Mouse (Mus musculus): ENCODE data around the gene Gm7145. TPM values are rescaled to one million over a fixed set of nuclear protein-coding genes. Genes with fewer than 3 reads are reported as not detected.
"Not testable (repeated sequence)": the region's sequence is repeated elsewhere in the genome, so short reads cannot be mapped to it uniquely, and the experiment has no call there.

Gm7145 gene
- not detected in 2 replicates for polyA plus RNA-seq (2012; rRNA removed)

DNA sequence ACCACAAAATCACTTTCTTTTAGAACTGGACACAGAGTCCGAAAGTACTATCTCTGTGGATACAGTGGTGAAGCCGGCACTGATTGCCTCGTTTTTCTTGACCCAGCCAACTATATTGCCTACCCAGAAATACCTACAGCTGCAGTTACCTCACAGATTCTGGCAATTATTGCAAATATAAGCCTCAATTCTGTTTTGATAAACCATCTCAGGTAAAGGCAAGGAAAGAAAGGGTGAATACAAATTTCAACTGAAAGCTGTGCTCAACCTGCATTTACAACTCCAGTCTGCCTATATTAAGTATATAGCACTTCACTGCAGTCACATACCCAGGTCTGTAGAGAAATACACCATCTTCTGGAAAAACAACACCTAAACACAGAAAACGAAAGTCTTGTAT is at the start of gene Gm7145:
Gene Gm7145, plus strand, starts transcription at position 301 of the 400 bp plus-strand sequence.
- 69% methylated on average over 4 of the region's 4 CpGs for WGBS

DNA sequence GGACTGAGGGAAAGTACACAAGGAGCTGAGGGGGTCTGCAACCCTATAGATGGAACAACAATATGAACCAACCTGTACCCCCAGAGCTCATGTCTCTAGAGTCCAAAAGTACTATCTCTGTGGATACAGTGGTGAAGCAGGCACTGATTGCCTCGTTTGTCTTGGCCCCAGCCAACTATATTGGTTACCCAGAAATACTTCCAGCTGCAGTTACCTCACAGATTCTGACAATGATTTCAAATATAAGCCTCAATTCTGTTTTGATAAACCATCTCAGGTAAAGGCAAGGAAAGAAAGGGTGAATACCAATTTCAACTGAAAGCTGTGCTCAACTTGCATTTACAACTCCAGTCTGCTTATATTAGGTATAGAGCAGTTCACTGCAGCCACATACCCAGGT is 38.0 kb upstream of the Gm7145 start, which contains the start of gene Gm28168:
Gene Gm28168, plus strand, starts transcription at position 301 of the 400 bp plus-strand sequence.
- H3K4me1 ChIP-seq (ENCODE audit: control insufficient read depth, insufficient read depth, low read length); H3K4me3 ChIP-seq (replicated peaks; ENCODE audit: insufficient read depth, low read depth, low read length); H3K27me3 ChIP-seq (ENCODE audit: control insufficient read depth, insufficient read depth, low read length); H3K27ac ChIP-seq (ENCODE audit: insufficient read depth, low read length); DNase-seq: not testable (repeated sequence)
- WGBS = 53% methylated on average over 1 of the region's 1 CpGs

More for the DNA sequence above, at the start of gene Gm7145:
- no peak for DNase-seq
- H3K27ac ChIP-seq (ENCODE audit: insufficient read depth, low read length) = no peak within 1 kb of the TSS
- H3K4me3 ChIP-seq (replicated peaks; ENCODE audit: insufficient read depth, low read depth, low read length) = no peak within 1 kb of the TSS
- H3K27me3 ChIP-seq (ENCODE audit: control insufficient read depth, insufficient read depth, low read length) = no peaks in the 10 kb centered on the region
- no peak for TF ChIP-seq POLR2A (IDR thresholded peaks at IDR 0.05; ENCODE audit: borderline replicate concordance, insufficient read depth, low read length)
- no peak for TF ChIP-seq CTCF (IDR thresholded peaks at IDR 0.05; ENCODE audit: borderline replicate concordance, insufficient read depth, low read depth, low read length)
- no peaks in the 10 kb centered on the region for H3K4me1 ChIP-seq (ENCODE audit: control insufficient read depth, insufficient read depth, low read length)

DNA sequence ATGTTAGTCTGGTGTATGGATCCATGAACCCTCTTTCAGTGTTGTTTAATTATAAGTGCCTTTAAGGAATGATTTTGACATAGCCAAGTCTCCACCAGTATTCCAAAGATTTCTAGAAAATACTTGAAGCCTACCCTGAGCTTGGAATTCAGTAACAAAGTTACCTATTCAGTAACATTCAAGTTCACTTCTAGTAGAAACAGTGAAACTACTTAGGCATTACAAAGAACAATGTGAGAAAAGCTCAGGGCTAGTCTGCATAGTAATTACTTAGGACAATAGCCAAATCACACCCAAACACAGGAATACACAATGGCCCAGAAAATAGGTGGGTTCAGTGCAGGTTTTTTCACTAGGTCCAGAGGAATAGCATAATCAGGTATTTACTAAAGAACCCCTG is 38.1 kb downstream of the Gm7145 start:
- not testable (repeated sequence) for H3K4me3 ChIP-seq (replicated peaks; ENCODE audit: insufficient read depth, low read depth, low read length); H3K4me1 ChIP-seq (ENCODE audit: control insufficient read depth, insufficient read depth, low read length); H3K27ac ChIP-seq (ENCODE audit: insufficient read depth, low read length); H3K27me3 ChIP-seq (ENCODE audit: control insufficient read depth, insufficient read depth, low read length); DNase-seq

GRCm38 (mm10) chr1:118012736-118013135 is 47.0 kb downstream of the Gm7145 start:
- H3K4me1 ChIP-seq (ENCODE audit: control insufficient read depth, insufficient read depth, low read length); H3K4me3 ChIP-seq (replicated peaks; ENCODE audit: insufficient read depth, low read depth, low read length); DNase-seq; H3K27ac ChIP-seq (ENCODE audit: insufficient read depth, low read length); H3K27me3 ChIP-seq (ENCODE audit: control insufficient read depth, insufficient read depth, low read length): not testable (repeated sequence)
- 23% methylated on average over 8 of the region's 8 CpGs for WGBS

Other genes with a start within 250 kb of the Gm7145 start
- gene B020011L13Rik, start 184.8 kb upstream of the Gm7145 start, polyA plus RNA-seq (2012; rRNA removed) = not detected in 2 replicates
- gene Gm28360, start 135.9 kb upstream of the Gm7145 start, polyA plus RNA-seq (2012; rRNA removed) = not detected in 2 replicates
- gene Gm28168, start 37.9 kb upstream of the Gm7145 start, polyA plus RNA-seq (2012; rRNA removed) = not detected in 2 replicates
- gene Gm29106, start 210.6 kb downstream of the Gm7145 start, polyA plus RNA-seq (2012; rRNA removed) = not detected in 2 replicates